Mouse (Mus musculus): Measurements from ENCODE around the gene Pxylp1.

- no peak for TF ChIP-seq CTCF (IDR thresholded peaks at IDR 0.05; ENCODE audit: control insufficient read depth, insufficient read depth, low read length)
- TF ChIP-seq POLR2A (IDR thresholded peaks at IDR 0.05; ENCODE audit: borderline replicate concordance, control insufficient read depth, low read depth, low read length): no peak
These were observed 68.9 kb downstream of the Pxylp1 start for GRCm38 (mm10) chr9:96823541-96823940.

All from bone marrow, adult 2 months (tissue).